19 mouse cellular contexts compared by ENCODE assay signal in genomic region chr7:121259497-121260009, GRCm38 (mm10).
A peak's percentile ranks its signal among the peaks of the same experiment; 100 is the strongest.
DNase-seq lines count a peak whose midpoint lies in the region; ATAC-seq and TF ChIP-seq lines count a peak whose summit lies in the region.
"Had no signal": no experiment of that assay in that cellular context is flagged by ENCODE, and none has a peak within 500 bp of the region (broad histone marks: within the 10 kb centered on the region; RNA-seq: fewer than 3 reads in every experiment).

No protein-coding gene starts in this region.

- no peak overlapping the region for H3K4me2 ChIP-seq in hindbrain, embryonic 11.5 days (replicated peaks; ENCODE audit: low read depth, low read length)
- no peak overlapping the region for H3K4me2 ChIP-seq in hindbrain, embryonic 16.5 days (ENCODE audit: low read length)
- no peak overlapping the region for H3K4me2 ChIP-seq in neural tube, embryonic 15.5 days
- H3K4me2 ChIP-seq: heart, embryonic 13.5 days; intestine, embryonic 15.5 days; limb, embryonic 13.5 days; liver, embryonic 13.5 days; lung, embryonic 14.5 days had no signal

- no peaks in the 10 kb centered on the region; the same call in 1 of the 2 replicates for H3K27me3 ChIP-seq in hindbrain, embryonic 10.5 days (ENCODE audit: insufficient read depth, poor library complexity, severe bottlenecking)
- H3K27me3 ChIP-seq in hindbrain, embryonic 11.5 days (ENCODE audit: control insufficient read depth, insufficient read depth, low read length) = no peaks in the 10 kb centered on the region
- H3K27me3 ChIP-seq in E14TG2a.4 (ENCODE audit: insufficient read depth, low read length) = peaks cover 22% of the 10 kb centered on the region
- no peaks in the 10 kb centered on the region for H3K27me3 ChIP-seq in hindbrain, embryonic 16.5 days (replicated peaks; ENCODE audit: control insufficient read depth, insufficient read depth, low read length)
- H3K27me3 ChIP-seq in neural tube, embryonic 15.5 days (replicated peaks) = no peaks in the 10 kb centered on the region
- H3K27me3 ChIP-seq: intestine, embryonic 15.5 days; limb, embryonic 13.5 days; liver, embryonic 13.5 days had no signal

- H3K9me3 ChIP-seq in hindbrain, embryonic 10.5 days = no peaks in the 10 kb centered on the region
- H3K9me3 ChIP-seq in hindbrain, embryonic 11.5 days (ENCODE audit: control insufficient read depth, low read length) = no peaks in the 10 kb centered on the region
- H3K9me3 ChIP-seq in E14TG2a.4 (ENCODE audit: low read length) = no peaks in the 10 kb centered on the region
- H3K9me3 ChIP-seq in hindbrain, embryonic 16.5 days (ENCODE audit: control insufficient read depth, low read length) = no peaks in the 10 kb centered on the region
- no peaks in the 10 kb centered on the region for H3K9me3 ChIP-seq in neural tube, embryonic 15.5 days (replicated peaks)
- H3K9me3 ChIP-seq: G1E; heart, embryonic 13.5 days; intestine, embryonic 15.5 days; limb, embryonic 13.5 days; liver, embryonic 13.5 days had no signal

- no peak for ATAC-seq in hindbrain, embryonic 11.5 days (ENCODE audit: low FRiP score)
- peak; percentile 50; the same call in 1 of the 2 replicates for ATAC-seq in hindbrain, embryonic 16.5 days
- peak; percentile 77 for ATAC-seq in neural tube, embryonic 15.5 days (ENCODE audit: low FRiP score)
- ATAC-seq: CD4-positive, CD25-positive, alpha-beta regulatory T cell, adult 4 months; intestine, embryonic 15.5 days had no signal

- H3K9ac ChIP-seq in hindbrain, embryonic 11.5 days (ENCODE audit: low read depth, low read length) = no peak overlapping the region
- no peak overlapping the region for H3K9ac ChIP-seq in hindbrain, embryonic 16.5 days (ENCODE audit: low read depth, low read length)
- no peak overlapping the region for H3K9ac ChIP-seq in neural tube, embryonic 15.5 days (replicated peaks)
- H3K9ac ChIP-seq: heart, embryonic 13.5 days; intestine, embryonic 15.5 days; limb, embryonic 13.5 days; liver, embryonic 13.5 days; lung, embryonic 14.5 days had no signal

- no peaks in the 10 kb centered on the region for H3K4me1 ChIP-seq in hindbrain, embryonic 10.5 days (replicated peaks)
- H3K4me1 ChIP-seq in hindbrain, embryonic 11.5 days (replicated peaks; ENCODE audit: control insufficient read depth, insufficient read depth, low read length) = no peaks in the 10 kb centered on the region
- peaks cover 7% of the 10 kb centered on the region; the same call in 1 of the 2 replicates for H3K4me1 ChIP-seq in E14TG2a.4 (replicated peaks; ENCODE audit: low read depth, low read length)
- no peaks in the 10 kb centered on the region for H3K4me1 ChIP-seq in hindbrain, embryonic 16.5 days (ENCODE audit: control insufficient read depth, insufficient read depth, low read depth, low read length)
- H3K4me1 ChIP-seq in neural tube, embryonic 15.5 days = peaks cover 7% of the 10 kb centered on the region; the same call in 1 of the 2 replicates
- H3K4me1 ChIP-seq: heart, embryonic 13.5 days; intestine, embryonic 15.5 days; limb, embryonic 13.5 days; liver, embryonic 13.5 days had no signal

- no peak overlapping the region for H3K27ac ChIP-seq in hindbrain, embryonic 10.5 days
- no peak overlapping the region for H3K27ac ChIP-seq in hindbrain, embryonic 11.5 days (ENCODE audit: low read depth, low read length)
- H3K27ac ChIP-seq in hindbrain, embryonic 16.5 days (ENCODE audit: low read depth, low read length) = no peak overlapping the region
- peak overlapping the region; percentile 54 for H3K27ac ChIP-seq in neural tube, embryonic 15.5 days (replicated peaks)
- H3K27ac ChIP-seq: heart, embryonic 13.5 days; intestine, embryonic 15.5 days; limb, embryonic 13.5 days; liver, embryonic 13.5 days; stomach, postnatal 0 days had no signal

- no peak overlapping the region for H3K4me3 ChIP-seq in hindbrain, embryonic 10.5 days
- H3K4me3 ChIP-seq in hindbrain, embryonic 11.5 days (ENCODE audit: low read depth, low read length) = no peak overlapping the region
- peak overlapping the region; percentile 45; the same call in 1 of the 2 replicates for H3K4me3 ChIP-seq in E14TG2a.4 (replicated peaks; ENCODE audit: low read length)
- no peak overlapping the region for H3K4me3 ChIP-seq in hindbrain, embryonic 16.5 days (ENCODE audit: low read length)
- no peak overlapping the region for H3K4me3 ChIP-seq in neural tube, embryonic 15.5 days (replicated peaks)
- H3K4me3 ChIP-seq: heart, embryonic 13.5 days; intestine, embryonic 15.5 days; limb, embryonic 13.5 days; liver, embryonic 13.5 days had no signal

- no peaks in the 10 kb centered on the region for H3K36me3 ChIP-seq in hindbrain, embryonic 10.5 days
- H3K36me3 ChIP-seq in hindbrain, embryonic 11.5 days (ENCODE audit: control insufficient read depth, insufficient read depth, low read length) = no peaks in the 10 kb centered on the region
- no peaks in the 10 kb centered on the region for H3K36me3 ChIP-seq in E14TG2a.4 (ENCODE audit: insufficient read depth, low read length)
- H3K36me3 ChIP-seq in hindbrain, embryonic 16.5 days (ENCODE audit: control insufficient read depth, insufficient read depth, low read length) = no peaks in the 10 kb centered on the region
- H3K36me3 ChIP-seq in neural tube, embryonic 15.5 days = no peaks in the 10 kb centered on the region
- H3K36me3 ChIP-seq: G1E; heart, embryonic 13.5 days; intestine, embryonic 15.5 days; limb, embryonic 13.5 days; liver, embryonic 13.5 days had no signal

- DNase-seq in hindbrain, embryonic 10.5 days (ENCODE audit: low spot score) = peak; percentile 3
- no peak for DNase-seq in hindbrain, embryonic 11.5 days (ENCODE audit: low spot score)
- DNase-seq in spleen, postnatal 14 days (ENCODE audit: low spot score in 2 of 2) = no peak
- DNase-seq in kidney, adult 18-20 months = no peak
- DNase-seq: heart, adult 11 months; layer of hippocampus, adult 9-11 months; right cerebral cortex, postnatal 4 days; thymus, postnatal 25 days had no signal

- no peak for TF ChIP-seq CTCF in E14TG2a.4 (conservative IDR thresholded peaks at IDR 0.05; ENCODE audit: low read length)

- WGBS in hindbrain, embryonic 10.5 days = 89% methylated on average over 21 of the region's 21 CpGs
- WGBS in hindbrain, embryonic 11.5 days = 86% methylated on average over 21 of the region's 21 CpGs
- 81% methylated on average over 21 of the region's 21 CpGs for WGBS in hindbrain, embryonic 16.5 days
- 60% methylated on average over 21 of the region's 21 CpGs for WGBS in neural tube, embryonic 15.5 days
